Mouse (Mus musculus) embryonic facial prominence, embryonic 11.5 days (tissue): ENCODE results near the gene Kcnj6. TPM values are rescaled to one million over a fixed set of nuclear protein-coding genes. Genes with fewer than 3 reads are reported as not detected.

ENCODE experiments used
- ATAC-seq: fragments of 200-750 bp; cut with Nextera tagmentation; replicated peaks from 2 replicates; pipeline ENCODE4 v1.8.0; 2017; ENCODE audit warnings: low read depth; ENCODE audit not compliant: insufficient number of reproducible peaks, low FRiP score, low TSS enrichment
- DNase-seq: peaks from one replicate; pipeline ENCODE4 v3.0.0-alpha.2; 2015; ENCODE audit warnings: low spot score
- H3K27ac ChIP-seq: fragments of 300-500 bp; sonication (generic); replicated peaks from 2 replicates; pipeline ENCODE4 v1.5.1; 2014; ENCODE audit warnings: mild to moderate bottlenecking, low read depth, low read length, control low read depth
- H3K27me3 ChIP-seq: fragments of 300-500 bp; sonication (generic); 2 replicates; pipeline ENCODE4 v1.6.1; 2014; ENCODE audit warnings: mild to moderate bottlenecking, low read length, moderate library complexity, mixed read lengths; ENCODE audit not compliant: control insufficient read depth, insufficient read depth
- H3K36me3 ChIP-seq: fragments of 300-500 bp; sonication (generic); replicated peaks from 2 replicates; pipeline ENCODE4 v1.6.1; 2014; ENCODE audit warnings: low read depth, mild to moderate bottlenecking, low read length, moderate library complexity, mixed read lengths; ENCODE audit not compliant: control insufficient read depth, insufficient read depth
- H3K4me1 ChIP-seq: fragments of 300-500 bp; sonication (generic); 2 replicates; pipeline ENCODE4 v1.6.1; 2014; ENCODE audit warnings: low read length, mixed read lengths; ENCODE audit not compliant: control insufficient read depth, insufficient read depth
- H3K4me2 ChIP-seq: fragments of 300-500 bp; sonication (generic); 2 replicates; pipeline ENCODE4 v1.6.1; 2014; ENCODE audit warnings: low read depth, mild to moderate bottlenecking, control low read depth, low read length, moderate library complexity
- H3K4me3 ChIP-seq: fragments of 300-500 bp; sonication (generic); 2 replicates; pipeline ENCODE4 v1.5.1; 2014; ENCODE audit warnings: low read depth, low read length, control low read depth
- H3K9ac ChIP-seq: fragments of 300-500 bp; sonication (generic); replicated peaks from 2 replicates; pipeline ENCODE4 v1.6.1; 2014; ENCODE audit warnings: mild to moderate bottlenecking, control low read depth, low read length
- H3K9me3 ChIP-seq: fragments of 300-500 bp; sonication (generic); replicated peaks from 2 replicates; pipeline ENCODE4 v1.6.1; 2016; ENCODE audit warnings: mild to moderate bottlenecking, low read length, inconsistent platforms, mixed read lengths; ENCODE audit not compliant: control insufficient read depth
- whole genome bisulfite sequencing: fragments of 180-500 bp; shearing (Covaris S2); extraction: QIAGEN DNeasy Blood & Tissue Kit; methylation state at CpG from one replicate; pipeline ENCODE4 v1.1.7; 2014; 5-methylcytosine and 5-hydroxymethylcytosine counted together
- polyA plus RNA-seq: library from polyadenylated mRNA; unstranded; fragments of >200 nt; fragmentation: Nextera tagmentation; extraction: Ambion mirVana; gene quantifications from 2 replicates; pipeline ENCODE4 v1.2.1, GENCODE M21; 2014

Kcnj6 gene
- polyA plus RNA-seq, 1 experiment from 2014 or later = not detected

DNA sequence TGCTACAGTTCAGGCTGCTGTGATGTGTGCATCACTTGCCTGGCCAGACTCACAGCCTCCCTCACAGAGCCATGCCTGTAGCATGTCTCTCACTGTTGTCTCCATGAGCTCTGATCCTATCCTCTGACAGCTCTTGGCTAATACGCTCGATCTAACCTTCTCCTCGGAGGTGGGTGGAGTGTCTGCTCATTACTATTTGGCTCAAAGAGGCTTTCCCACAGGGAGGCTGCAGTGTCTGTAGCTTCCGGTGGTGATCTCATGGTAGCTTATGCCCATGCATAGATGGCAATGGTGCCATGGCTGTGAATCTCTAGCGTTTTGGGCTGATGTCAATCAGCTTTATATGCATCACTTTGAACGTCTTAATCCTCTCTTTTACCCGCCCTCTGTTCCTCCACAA lies 111.1 kb downstream of the Kcnj6 start:
- Histone ChIP-seq H3K27me3 (no peaks in the 10 kb centered on the region), H3K4me3 (no peak overlapping the region), H3K9ac (no peak overlapping the region), H3K9me3 (no peaks in the 10 kb centered on the region), H3K4me1 (no peaks in the 10 kb centered on the region), H3K4me2 (no peak overlapping the region), H3K36me3 (no peaks in the 10 kb centered on the region), H3K27ac (no peak overlapping the region)
- ATAC-seq (no peak), DNase-seq (no peak)
- WGBS = 81% methylated on average over 7 of the region's 7 CpGs

DNA sequence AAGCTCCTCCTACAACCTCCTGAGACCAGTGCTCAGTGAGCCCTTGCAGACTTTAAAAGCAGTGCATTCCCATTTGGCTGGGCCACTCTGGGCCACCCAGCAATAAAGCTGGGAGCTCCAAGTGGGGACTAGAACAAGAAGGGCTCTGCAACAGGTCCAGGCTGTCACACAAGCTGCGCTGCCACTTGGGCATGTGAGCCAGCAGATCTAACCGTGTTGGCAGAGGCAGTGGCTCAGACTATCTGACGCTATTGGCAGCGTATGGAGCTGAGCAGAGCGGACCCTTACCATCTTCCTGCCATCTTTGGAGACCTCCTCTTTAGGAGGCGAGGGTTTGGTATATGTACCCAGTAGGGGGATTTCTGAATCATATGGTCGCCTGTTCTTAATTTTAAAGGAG lies 112.4 kb downstream of the Kcnj6 start:
- Histone ChIP-seq H3K4me3 (no peak overlapping the region), H3K4me1 (no peaks in the 10 kb centered on the region), H3K9me3 (no peaks in the 10 kb centered on the region), H3K27ac (no peak overlapping the region), H3K9ac (no peak overlapping the region), H3K4me2 (no peak overlapping the region), H3K27me3 (no peaks in the 10 kb centered on the region), H3K36me3 (no peaks in the 10 kb centered on the region)
- no peak for DNase-seq
- WGBS = 73% methylated on average over 7 of the region's 7 CpGs
- no peak for ATAC-seq

GRCm38 (mm10) chr16:94883909-94884308 lies 113.6 kb downstream of the Kcnj6 start:
- H3K4me3 ChIP-seq = no peak overlapping the region
- no peak overlapping the region for H3K27ac ChIP-seq
- no peak overlapping the region for H3K4me2 ChIP-seq
- H3K9me3 ChIP-seq = no peaks in the 10 kb centered on the region
- 75% methylated on average over 3 of the region's 3 CpGs for WGBS
- no peak overlapping the region for H3K9ac ChIP-seq
- ATAC-seq (no peak), DNase-seq (no peak)
- no peaks in the 10 kb centered on the region for H3K36me3 ChIP-seq
- H3K27me3 ChIP-seq = no peaks in the 10 kb centered on the region
- H3K4me1 ChIP-seq = no peaks in the 10 kb centered on the region

DNA sequence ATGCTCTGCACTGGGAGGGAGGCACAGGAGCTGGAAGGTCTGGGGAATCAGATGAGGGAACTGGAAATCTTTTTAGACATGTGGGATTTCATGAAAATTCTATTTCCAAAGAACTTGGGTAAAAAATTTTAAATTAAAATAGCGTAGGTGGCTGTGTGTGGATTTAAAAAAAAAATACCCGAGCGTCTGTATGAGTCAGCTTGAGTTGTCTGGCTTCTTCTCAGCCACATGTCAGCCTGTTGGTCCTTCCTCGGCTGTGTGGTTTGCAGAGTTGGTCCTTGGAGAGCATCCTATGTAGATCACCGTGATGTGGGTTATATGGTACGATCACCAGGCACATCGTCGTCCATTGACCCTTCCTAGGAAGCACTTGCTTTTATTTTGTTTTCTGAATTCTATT lies 114.3 kb downstream of the Kcnj6 start:
- Histone ChIP-seq H3K27me3 (no peaks in the 10 kb centered on the region), H3K9ac (no peak overlapping the region), H3K9me3 (no peaks in the 10 kb centered on the region), H3K36me3 (no peaks in the 10 kb centered on the region), H3K27ac (no peak overlapping the region), H3K4me2 (no peak overlapping the region), H3K4me3 (no peak overlapping the region), H3K4me1 (no peaks in the 10 kb centered on the region)
- WGBS = 89% methylated on average over 8 of the region's 8 CpGs
- ATAC-seq (no peak), DNase-seq (no peak)

DNA sequence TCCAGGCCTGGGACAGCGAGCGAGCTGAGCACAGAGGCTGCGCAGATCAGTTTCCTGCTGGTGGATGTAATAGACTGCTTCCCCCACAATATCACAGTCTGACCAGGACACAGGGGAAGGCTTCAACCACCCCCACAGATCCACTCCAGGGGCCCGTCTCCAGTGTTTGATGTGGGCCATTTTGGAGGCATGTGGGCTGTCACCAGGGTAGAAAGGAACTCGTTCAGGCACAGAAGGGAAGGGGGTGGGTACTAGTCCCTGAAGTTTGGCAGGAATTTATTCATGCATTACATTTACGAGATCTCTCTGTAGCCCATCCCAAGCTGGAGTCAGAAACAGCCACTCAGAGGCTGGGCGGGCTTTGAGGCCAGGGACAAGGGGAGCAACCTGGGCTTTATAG lies 115.4 kb downstream of the Kcnj6 start:
- H3K27me3 ChIP-seq = no peaks in the 10 kb centered on the region
- no peak for ATAC-seq
- no peaks in the 10 kb centered on the region for H3K36me3 ChIP-seq
- no peak for DNase-seq
- H3K27ac ChIP-seq = no peak overlapping the region
- 69% methylated on average over 7 of the region's 7 CpGs for WGBS
- H3K4me1 ChIP-seq = no peaks in the 10 kb centered on the region
- no peaks in the 10 kb centered on the region for H3K9me3 ChIP-seq
- no peak overlapping the region for H3K4me2 ChIP-seq
- no peak overlapping the region for H3K4me3 ChIP-seq
- no peak overlapping the region for H3K9ac ChIP-seq

DNA sequence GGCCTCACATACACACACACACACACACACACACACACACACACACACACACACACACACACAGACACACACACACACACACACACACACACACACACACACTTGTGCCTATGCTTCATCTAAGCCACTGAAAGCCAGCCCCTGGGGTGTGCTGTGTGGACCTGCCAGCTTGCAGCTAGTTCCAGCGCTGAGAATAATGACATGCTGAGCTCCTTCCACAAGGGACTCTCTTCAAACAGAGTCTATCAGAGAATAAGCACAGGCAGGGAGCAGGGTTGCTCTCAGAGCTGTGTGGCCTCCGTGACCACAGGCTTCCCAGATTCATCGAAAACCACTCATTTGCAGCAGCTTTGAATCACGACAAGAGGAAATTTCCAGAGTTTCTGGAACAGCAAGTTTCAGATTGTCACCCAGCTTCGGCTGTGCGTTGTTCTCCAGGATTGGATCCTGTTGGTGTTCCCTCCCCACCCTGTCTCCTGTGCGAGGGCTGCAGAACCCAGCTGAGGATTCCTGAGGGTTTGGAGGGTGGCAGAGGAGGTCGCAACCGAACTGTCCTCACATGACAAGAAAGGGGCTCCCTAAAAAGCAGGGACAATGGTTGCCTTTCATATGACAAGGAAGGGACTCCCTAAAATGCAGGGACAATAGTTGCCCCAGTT lies 124.8 kb downstream of the Kcnj6 start:
- Histone ChIP-seq H3K27ac (no peak overlapping the region), H3K36me3 (no peaks in the 10 kb centered on the region), H3K4me2 (no peak overlapping the region), H3K4me3 (no peak overlapping the region), H3K9ac (no peak overlapping the region), H3K9me3 (no peaks in the 10 kb centered on the region), H3K4me1 (no peaks in the 10 kb centered on the region), H3K27me3 (no peaks in the 10 kb centered on the region)
- ATAC-seq (no peak), DNase-seq (no peak)
- 37% methylated on average over 9 of the region's 9 CpGs for WGBS

GRCm38 (mm10) chr16:94868354-94868753 lies 129.1 kb downstream of the Kcnj6 start:
- H3K9ac ChIP-seq = no peak overlapping the region
- 54% methylated on average over 5 of the region's 5 CpGs for WGBS
- DNase-seq = no peak

GRCm38 (mm10) chr16:94866300-94866956 lies 131.1 kb downstream of the Kcnj6 start:
- 50% methylated on average over 14 of the region's 14 CpGs for WGBS
- DNase-seq = peak; percentile 58
- no peak for ATAC-seq

More at GRCm38 (mm10) chr16:94868354-94868753, 129.1 kb downstream of the Kcnj6 start:
- H3K36me3 ChIP-seq = no peaks in the 10 kb centered on the region
- no peak overlapping the region for H3K4me2 ChIP-seq
- H3K27ac ChIP-seq = no peak overlapping the region
- no peaks in the 10 kb centered on the region for H3K27me3 ChIP-seq
- no peaks in the 10 kb centered on the region for H3K9me3 ChIP-seq
- no peak overlapping the region for H3K4me3 ChIP-seq
- no peak for ATAC-seq
- H3K4me1 ChIP-seq = no peaks in the 10 kb centered on the region

More at GRCm38 (mm10) chr16:94866300-94866956, 131.1 kb downstream of the Kcnj6 start:
- no peak overlapping the region for H3K9ac ChIP-seq
- no peaks in the 10 kb centered on the region for H3K27me3 ChIP-seq
- no peak overlapping the region for H3K4me3 ChIP-seq
- H3K9me3 ChIP-seq = no peaks in the 10 kb centered on the region
- no peak overlapping the region for H3K4me2 ChIP-seq
- H3K36me3 ChIP-seq = no peaks in the 10 kb centered on the region
- no peak overlapping the region for H3K27ac ChIP-seq
- no peaks in the 10 kb centered on the region for H3K4me1 ChIP-seq
